Mouse (Mus musculus) B cell, adult 2 months (primary cell): Measurements from ENCODE around the gene Gabrb3.

Source experiments
- DNase-seq, 2 experiments: peaks; one replicate each; pipeline ENCODE4 v3.0.0; 2022

Gabrb3 gene

DNA sequence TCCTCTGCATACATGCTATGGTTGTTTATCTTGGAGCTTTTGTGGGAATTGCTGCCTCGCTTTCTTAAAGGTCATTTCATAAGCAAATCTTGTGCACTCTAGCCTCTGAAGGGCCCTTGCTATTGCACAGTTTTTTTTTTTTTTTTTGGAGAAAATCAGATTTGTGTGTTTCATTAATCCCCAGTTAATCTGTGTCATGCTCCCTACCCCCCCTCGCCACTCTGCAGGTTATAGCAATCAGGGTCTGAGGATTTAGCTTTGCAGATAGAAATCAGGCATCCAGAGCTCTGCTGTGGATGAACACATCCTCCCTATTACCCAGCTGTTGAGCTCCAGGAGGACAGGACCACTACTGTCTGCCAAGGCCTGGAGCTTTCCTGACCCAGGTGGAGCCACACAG, at the start of gene Gabrb3:
Gene Gabrb3, plus strand, starts transcription at position 301 of the 400 bp plus-strand sequence.
- DNase-seq: no peak

DNA sequence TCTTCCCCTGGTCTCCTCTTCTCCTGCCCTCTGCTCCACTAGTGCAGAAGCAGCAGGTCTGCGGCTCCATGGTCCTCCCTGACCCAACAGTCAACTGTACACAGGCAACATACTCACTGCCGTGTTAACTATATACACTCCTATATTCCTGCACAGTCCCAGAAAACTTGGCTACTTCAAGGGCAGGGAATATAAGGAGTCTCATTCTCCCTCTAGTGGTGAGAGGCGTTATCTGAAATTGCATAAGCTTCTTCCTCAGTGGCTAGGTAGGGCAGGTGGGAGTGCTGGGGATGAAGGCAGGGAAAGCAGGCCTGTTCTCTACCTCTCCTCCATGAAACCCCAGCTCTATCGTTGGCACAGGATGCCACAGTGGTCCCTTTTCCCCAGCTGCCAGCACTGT, 35.4 kb upstream of the Gabrb3 start:
- DNase-seq: no peak

DNA sequence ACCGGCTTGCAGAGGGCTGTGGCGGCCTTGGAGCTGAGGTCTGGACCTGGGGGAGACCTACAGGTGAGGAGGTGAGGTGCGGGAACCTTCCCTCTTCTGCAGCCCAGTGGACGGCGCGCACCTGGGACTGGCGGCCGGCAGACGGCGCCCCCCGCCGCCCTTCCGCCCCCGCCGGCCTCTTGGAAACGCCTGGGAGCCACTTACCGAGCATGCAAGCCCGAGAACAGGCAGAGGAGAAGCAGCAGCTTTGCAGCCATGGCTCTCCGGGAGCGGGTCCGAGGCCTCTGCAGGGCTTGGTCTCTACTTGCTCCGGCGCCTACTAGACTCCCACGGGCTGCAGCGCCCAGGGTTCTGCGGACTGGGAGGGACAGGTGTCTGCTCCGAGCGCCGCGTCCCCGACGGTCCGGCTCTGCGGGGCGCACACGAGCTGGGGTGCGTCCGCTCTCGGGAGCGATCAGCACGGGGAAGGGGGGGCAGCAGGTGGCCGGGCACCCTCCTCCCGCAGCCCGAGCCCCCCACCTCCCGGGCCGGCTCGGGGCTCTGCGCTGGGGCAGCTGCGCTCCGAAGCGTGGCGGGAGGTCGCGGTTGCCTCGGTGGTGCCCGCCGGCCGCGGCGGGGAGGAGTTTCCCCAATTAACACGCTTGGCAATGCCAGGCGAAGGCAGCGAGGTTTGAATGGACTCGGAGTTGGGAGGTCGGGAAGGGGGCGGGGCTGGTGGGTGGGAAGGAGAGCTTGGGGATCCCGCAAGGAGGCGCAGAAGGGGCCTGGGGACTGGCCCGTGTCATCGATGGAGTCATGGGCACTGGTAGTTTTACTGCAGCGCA, 32.8 kb upstream of the Gabrb3 start, which contains the start of gene Gabrg3:
Gene Gabrg3, minus strand, starts transcription at position 672 of the 824 bp plus-strand sequence.
- no peak for DNase-seq

DNA sequence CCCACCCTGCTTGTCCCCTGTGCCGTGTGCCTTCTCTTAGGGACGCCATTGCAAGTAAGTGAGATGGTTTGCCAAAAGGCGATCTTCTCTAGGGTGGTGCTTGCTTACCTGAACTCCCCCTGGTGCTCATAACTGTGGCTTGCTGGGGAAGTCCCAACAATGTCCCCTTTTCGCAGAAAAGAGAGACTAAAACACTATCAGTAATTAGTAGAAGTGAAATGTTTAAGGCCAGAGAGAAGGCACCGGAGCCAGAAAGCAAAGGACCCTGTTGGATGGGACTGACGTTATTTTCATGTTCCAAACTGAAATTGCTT, 32.2 kb upstream of the Gabrb3 start:
- no peak for DNase-seq

DNA sequence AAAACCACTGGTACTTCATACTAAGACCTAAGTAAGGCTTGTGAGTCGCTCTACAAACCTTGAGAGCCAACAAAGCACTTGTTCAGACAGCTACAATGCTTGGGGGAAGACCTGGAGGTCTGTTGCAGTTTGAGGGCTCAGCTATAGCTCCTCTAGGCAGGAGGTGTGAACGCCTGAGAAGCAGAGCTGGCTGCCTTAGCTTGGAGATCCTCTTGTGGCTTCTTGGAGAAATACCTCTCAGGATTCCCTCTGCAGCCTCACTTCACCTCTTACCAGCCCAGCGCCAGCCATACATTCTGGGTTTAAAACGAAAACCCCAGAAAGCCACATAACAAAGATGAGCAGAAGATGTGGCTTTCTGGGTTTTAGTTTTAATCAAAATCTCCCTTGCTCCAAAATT, 29.4 kb upstream of the Gabrb3 start:
- no peak for DNase-seq

DNA sequence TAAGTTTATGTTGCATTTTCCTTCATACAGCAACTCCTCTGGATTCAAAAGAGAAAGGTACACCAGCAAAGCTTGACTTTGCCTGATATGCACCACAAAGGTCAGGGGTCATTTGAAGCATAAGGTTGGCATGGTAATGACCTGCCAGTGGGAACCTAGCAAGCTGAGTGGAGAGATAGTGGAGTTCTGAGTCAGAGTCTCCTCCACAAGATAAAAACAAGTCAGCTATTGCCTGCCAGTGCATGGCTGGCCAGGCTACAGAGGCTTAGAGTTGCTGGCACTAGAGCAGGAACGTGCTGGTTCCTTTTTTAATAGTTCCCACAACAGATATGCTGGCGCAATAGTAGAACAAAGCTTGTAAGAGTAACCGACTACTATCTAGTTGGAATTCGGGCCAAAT, 25.9 kb upstream of the Gabrb3 start:
- DNase-seq: no peak

DNA sequence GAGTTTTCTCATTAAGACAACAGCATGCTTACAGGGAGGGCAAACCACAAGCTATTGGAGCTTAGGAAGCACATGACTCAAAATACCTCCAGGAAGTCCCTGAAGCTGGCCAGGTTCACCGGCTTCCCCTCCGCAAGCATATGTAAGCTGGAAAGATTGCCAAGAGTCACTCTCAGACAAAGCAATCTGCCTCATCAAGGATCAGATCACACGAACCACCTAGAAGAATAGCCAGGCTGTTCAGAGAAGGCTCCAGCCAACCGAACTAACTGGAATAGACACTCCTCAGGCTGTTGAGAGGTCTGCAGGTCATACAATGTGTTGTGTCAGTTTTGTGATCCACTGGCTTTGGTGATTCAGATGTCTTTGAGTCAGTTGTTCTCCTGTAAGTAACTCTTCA, 8.3 kb upstream of the Gabrb3 start:
- no peak for DNase-seq

DNA sequence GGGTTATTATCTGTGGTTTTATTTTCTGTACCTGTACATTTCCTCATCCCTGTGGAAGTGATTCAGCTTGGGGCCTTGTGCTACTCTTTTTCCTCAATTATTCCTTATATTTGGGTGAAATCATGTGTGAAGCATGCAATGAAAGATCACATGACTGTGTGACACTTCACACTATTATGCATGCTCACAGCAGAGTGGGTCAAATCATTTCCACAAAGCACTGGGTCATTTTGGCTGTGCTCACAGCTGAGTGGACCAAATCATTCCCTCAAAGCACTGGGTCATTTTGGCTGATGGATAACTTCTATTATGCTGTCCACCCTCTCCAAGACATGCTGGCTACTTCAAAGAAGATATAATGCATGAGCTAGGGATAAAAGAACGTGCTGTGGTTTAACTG, 6.6 kb upstream of the Gabrb3 start:
- no peak for DNase-seq

DNA sequence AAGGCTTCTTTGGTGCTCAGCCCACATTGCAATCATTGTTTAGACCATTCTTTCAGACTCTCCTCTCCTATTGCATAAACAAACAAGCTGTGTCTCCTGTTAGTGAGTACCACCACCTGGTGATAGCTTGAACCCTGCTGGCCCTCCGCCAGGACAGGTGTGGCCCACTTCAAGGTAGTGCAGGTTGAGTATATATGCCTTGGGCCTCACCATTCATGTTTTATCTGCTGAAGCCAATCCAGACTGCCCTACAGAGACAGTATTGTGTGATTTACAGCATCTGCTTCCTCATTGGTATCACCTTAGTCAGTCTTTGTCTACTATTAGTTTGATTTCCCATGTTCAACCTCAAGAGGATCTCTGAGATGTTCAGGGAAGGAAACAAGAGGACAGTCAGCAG, 1.6 kb downstream of the Gabrb3 start:
- DNase-seq: no peak

DNA sequence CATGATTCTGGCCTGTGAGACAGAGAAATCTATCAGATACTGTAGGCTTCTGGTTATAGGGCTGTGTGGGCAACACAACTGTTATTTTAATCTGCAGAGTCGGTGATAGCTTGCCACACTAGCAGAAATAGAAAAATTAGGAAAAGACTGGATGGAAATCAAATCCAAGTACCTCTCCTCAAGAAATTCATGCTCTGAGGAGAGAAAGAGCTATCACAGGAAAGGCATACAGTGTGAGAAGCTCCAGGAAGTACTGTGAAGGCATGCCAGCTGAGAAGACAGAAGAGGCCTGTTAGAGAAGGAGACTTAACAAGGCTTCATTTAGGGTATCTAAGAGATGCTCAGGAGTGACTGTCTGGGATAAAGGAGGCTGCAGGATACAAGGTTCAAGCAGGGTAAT, 3.2 kb downstream of the Gabrb3 start:
- no peak for DNase-seq

DNA sequence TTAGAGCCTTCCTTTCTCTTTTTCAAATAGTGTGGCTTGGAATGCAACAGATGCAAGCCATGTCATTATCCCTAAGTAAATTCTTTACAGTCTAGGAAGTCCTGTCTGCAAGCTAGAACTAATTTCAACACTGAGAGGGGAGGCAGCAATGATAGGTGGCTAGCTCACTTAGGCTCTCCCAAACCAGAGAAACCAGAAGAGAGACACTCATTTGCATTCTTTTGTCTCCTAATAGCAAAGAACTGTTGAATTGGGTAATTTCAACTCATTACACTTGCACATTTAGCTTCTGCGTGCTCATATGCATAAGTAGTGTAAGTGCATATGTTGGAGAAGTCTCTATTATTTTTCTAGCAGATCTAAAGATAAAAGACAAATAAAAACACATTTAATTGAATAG, 28.7 kb downstream of the Gabrb3 start:
- DNase-seq: no peak

DNA sequence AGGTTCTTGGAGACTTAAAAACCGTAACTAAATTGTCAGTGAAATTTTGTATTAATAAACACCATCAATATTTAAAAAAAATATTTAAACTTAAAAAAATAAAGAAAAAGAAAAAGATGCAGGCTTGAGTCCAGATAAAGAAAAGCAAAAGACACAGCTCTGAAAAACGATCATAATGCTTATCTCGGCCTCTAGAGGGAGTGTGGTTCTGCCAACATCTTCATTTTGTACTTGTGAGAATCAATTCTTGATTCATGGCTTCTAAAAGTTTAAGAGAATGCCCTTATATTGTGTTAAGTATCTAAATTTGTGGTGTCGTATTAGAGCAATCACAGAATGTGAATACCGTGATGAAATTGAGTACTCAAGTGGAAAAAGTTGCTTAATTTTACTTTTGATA, 40.9 kb downstream of the Gabrb3 start:
- DNase-seq: no peak

DNA sequence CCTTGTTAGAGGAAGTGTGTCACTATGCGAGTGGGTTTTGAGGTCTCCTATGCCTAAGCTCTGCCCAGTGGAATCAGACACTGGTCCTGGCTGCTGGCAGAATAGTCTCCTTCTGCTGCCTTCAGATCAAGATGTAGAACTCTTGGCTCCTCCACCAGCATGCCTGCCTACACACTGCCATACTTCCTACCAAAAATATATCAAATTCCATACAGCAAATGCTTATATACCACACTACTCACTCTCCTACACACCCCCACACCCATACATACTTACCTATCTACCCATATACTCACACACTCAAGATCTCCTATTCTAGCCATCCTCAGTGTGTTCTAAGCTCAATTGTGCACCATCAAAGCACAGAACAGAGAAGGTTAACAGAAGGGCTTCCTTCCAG, 51.8 kb downstream of the Gabrb3 start:
- no peak for DNase-seq

DNA sequence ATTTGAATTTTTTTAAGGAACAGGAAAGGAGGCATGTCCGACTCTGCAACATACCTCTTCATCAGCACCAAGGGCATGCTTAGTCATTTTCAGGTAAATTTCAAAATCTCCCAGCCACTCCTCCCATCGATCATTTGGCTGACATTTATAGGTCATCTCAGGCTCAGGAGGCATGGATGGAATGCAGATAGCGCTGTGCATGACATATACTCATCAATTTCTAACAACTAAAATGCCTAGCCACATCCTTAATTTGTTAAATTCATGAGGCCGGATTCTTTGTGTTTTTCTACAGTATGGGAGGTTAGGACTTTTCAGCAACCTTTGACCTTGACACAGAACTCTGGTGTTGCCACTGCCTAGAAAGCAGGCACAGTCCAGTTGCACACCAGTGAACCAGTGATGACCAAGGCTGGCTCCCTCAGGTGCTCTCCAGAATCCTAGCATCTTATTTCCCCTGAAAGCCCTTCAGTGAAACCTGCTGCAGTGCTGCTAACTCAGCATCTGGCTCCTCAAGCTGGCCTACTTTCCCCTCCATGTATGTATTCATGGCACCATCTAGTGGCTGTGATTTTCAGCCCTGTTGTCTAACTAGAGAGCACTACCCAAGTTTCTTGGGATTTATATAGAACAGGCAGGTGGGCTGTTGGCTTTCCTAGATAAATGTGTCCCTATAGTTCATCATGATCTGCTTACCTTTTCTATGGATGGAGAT, 54.5 kb downstream of the Gabrb3 start:
- DNase-seq: no peak

DNA sequence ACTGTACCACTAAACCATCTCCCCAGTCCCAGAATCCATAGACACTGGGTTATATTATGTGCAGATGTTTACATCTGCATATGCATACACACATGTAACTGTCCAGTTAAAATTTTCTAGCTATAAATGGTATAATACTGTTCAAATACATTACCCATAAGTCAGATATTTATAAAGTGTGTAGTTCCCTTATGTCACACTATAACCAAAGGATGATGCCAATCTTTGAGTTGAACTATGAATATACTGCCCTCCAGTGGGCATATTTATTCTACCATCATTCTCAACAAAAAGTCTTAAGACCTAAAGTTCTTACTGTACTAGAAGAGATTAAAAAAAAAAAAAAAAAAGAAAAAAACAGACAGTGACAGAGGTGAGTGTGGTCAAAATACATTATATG, 63.4 kb downstream of the Gabrb3 start:
- DNase-seq: no peak

DNA sequence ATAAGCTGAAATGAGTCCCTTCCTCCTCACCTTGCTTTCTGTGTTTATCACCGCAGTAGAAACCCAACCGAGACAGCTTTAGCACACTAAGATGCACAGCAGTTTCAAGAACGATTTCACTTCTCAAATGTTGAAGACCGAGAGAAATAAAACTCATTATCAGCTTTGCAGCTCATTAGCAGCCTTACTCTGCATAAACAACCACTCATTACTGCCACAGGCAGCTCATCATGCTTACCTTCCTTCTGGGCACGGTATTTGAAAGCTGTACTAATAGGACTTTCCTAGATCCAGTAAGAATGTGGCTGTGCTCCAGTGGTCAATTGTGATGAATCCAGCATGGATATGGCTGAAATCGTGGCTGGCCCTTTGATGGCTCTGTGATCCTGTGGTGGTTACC, 67.4 kb downstream of the Gabrb3 start:
- DNase-seq: no peak

DNA sequence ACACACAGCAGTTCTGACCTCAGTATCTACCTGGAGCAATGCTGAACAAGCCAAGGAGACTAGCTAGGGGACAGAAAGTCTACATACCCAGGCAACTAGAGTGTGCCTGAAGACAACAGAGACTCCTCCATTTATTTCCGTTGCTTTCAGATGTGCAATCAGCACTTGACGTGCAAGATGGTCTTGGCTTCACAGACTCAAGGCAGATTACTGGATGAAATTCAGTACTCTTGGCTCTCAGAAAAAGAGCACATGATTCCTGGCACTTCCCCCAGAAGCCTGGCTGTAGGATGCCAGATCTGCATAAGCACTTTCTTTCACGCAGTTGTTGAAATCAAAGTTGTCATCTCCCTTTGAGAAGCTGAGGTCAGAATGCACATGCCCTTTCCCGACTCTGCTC, 72.3 kb downstream of the Gabrb3 start:
- DNase-seq: no peak

DNA sequence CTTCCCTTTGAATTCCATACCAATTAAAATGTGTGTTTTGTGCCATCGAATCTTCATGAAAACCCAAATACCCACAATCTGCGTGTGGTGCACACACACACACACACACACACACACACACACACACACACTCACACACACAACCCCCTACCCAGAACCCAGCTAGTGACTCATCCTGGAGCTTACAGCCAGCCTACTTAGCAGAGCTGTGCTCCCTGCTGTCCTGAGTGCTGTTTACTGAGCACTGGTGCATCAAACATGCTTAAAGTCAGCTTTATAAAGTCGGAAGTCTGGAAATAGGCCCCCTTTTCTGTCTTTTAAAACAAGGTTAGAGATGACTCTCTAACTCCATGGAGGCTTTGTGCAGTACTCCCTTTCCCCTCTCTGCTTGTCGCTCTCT, 83.3 kb downstream of the Gabrb3 start:
- DNase-seq: no peak

DNA sequence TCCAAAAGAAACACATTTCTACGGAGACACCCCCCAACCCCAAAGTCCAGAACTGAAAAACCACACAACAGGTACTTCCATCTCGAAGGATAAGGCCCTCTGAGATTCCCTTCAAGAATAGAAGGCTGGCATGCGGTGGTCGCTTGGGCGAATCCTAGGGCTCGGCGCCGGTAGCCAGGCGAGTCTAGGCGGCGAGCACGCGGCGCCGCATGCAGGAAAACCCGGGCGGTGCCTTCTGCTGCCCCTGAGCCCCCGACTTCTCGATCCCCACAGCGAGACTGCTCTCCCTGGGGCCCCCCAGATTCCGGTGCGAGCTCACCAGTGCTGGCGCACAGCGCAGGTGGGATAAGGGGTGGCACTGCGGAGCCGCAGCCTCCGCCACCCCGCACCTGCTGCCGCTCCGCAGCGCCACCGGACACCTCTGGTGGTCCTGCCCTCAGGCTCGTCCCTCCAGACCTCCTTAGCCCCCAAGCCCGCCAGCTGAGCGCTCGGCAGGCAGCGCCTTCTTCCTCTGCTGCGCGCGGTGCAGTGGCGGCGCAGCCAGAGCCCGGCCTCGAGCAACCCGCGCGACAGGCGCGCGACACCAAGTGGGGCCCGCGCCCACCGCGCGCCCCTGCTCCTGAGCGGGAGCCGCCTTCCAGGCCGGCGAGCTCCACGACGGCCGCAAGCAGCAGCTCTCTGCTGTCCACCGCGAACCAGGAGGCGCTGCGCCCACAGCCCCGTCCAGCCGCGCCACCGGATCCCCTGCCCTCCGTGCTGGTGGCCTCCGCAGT, 89.6 kb downstream of the Gabrb3 start:
- DNase-seq: no peak

DNA sequence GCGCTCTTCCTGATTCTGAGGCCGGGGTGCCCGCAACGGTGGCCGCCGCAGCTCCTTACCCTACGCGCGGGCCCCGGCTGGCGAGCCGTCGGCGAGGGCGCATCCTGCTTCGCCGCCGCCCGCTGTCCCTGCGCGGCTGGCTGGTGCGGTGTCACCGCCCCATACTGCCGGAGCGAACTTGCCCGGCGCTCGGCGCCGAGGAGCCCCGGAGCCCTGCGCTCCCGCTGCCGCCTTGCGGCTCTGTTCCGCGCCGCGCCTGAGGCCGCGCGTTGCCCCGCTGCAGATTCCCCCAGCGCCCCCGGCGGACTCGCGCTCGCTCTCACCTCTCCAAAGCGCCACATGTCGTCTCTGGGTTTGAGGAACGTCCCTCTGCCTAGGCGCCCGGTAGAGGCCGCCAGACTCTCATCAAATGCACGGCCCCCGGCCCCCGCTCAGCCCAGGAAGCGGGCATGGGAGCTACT, 90.2 kb downstream of the Gabrb3 start, which contains the start of gene Gabra5:
Gene Gabra5, minus strand, starts transcription at position 379 of the 461 bp plus-strand sequence.
- no peak for DNase-seq

DNA sequence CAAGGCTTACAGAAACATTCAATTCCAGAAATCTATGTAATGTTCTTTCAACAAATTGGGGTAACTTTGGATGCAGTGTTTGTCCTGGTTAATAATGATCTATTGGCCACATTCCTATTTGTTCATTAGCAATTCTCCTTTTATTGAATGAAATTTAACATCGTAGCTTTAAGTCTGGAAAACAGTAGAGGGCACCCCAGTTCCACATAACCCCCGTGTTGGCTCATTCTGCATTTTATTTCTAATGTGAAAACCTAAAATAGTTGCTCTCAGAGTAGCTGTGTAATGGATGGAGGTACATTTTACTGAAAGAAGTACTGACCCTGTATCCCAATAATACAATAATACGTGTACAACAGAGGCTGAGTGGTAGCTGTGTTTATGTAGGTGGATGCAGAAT, 93.5 kb downstream of the Gabrb3 start:
- no peak for DNase-seq

DNA sequence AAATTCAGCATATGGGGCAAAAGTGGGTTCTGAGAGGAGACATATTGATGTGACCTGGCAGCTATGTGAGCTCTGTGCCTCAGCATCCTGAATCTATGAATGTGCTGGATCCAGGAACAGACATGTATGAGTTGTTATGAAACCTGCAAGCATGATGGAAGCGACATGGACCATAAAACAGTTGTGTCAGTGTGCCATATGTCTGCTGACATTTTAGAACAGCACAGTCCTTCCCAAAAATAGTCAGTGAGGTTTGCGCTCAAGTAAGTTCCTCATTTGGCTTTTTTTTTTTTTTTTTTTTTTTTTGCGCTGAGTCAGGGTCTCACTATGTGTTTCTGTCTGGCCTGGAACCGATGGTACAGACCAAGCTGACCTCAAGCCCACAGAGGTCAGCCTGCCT, 110.0 kb downstream of the Gabrb3 start:
- no peak for DNase-seq

DNA sequence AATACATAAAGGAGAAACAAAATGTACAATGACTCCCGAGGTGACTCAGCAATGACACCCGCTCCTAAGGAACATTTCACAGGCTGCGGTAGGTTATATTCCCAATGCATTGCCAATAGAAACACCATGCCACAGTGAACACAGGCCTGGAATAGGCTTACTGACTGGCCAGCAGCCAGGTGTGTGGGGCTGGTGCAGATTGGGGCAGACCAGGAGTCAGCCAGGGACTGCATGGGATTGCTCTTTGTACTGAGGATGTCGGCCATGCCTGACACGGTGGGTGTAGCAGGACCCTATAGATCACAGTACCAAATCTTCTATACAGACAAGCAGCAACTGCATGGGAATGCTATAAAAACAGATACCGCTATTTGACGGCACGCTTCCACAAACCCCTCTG, 110.5 kb downstream of the Gabrb3 start:
- no peak for DNase-seq

DNA sequence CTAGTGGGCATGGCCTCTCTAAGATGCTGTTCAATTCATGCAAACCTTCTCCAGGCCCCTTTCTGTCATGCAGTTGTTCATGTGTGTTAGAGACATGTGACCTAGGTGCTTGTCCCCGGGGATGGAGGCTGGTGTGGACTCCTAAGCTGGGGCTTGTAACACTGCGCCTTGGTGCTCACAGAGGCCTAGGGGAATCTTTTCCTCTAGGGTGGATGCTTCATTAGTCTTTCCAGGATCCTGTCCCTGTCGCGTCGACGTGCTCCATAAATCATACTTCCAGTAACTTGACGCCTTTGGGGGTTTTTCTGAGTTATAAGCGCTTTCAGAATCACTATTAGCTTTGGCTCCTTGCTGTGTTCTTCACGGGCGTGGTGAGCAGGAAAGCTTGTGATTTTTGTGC, 113.2 kb downstream of the Gabrb3 start:
- no peak for DNase-seq
